ENCODE assay signal across 8 mouse cellular contexts in the genomic region with DNA sequence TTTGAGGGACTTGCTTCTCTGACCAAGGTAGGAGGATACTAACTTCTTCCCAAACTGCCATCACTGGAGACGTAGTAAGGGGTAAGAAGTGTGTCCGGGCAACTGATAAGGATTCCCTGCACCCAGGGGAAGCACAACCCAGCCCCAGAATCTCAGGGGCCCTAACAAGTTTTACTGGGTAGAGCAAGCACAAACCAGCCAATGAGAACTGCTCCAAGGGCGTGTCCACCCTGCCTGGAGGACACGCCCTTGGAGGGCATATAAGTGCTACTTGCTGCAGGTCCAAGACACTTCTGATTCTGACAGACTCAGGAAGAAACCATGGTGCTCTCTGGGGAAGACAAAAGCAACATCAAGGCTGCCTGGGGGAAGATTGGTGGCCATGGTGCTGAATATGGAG. TPM values are rescaled to one million over a fixed set of nuclear protein-coding genes. Genes with fewer than 3 reads are reported as not detected.
A peak's percentile ranks its signal among the peaks of the same experiment; 100 is the strongest.
DNase-seq lines count a peak whose midpoint lies in the region; ATAC-seq and TF ChIP-seq lines count a peak whose summit lies in the region.
"Not testable (repeated sequence)": the region's sequence is repeated elsewhere in the genome, so short reads cannot be mapped to it uniquely, and the experiment has no call there.

Gene Hba-a2, plus strand, starts transcription at position 287 of the 400 bp plus-strand sequence.

- not testable (repeated sequence) for ATAC-seq in forebrain, embryonic 11.5 days (replicated peaks; ENCODE audit: low FRiP score); hindbrain, embryonic 13.5 days (ENCODE audit: low FRiP score); midbrain, embryonic 13.5 days
- peak; percentile 88 for ATAC-seq in liver, embryonic 11.5 days (replicated peaks; ENCODE audit: low FRiP score)

- not testable (repeated sequence) for H3K4me2 ChIP-seq in forebrain, embryonic 11.5 days (ENCODE audit: low read depth, low read length, severe bottlenecking); hindbrain, embryonic 13.5 days; midbrain, embryonic 13.5 days (replicated peaks)
- peak within 1 kb of the TSS; percentile 50 for H3K4me2 ChIP-seq in liver, embryonic 11.5 days

- H3K9ac ChIP-seq in forebrain, embryonic 11.5 days (ENCODE audit: low read length); heart, adult 2 months (ENCODE audit: low read depth, low read length); hindbrain, embryonic 13.5 days; midbrain, embryonic 13.5 days (replicated peaks): not testable (repeated sequence)
- peak within 1 kb of the TSS; percentile 55 for H3K9ac ChIP-seq in liver, embryonic 11.5 days (ENCODE audit: low read depth, low read length)

- H3K27me3 ChIP-seq in forebrain, embryonic 11.5 days (ENCODE audit: control insufficient read depth, insufficient read depth, low read length); heart, adult 2 months (ENCODE audit: control insufficient read depth, insufficient read depth, low read length); hindbrain, embryonic 13.5 days; liver, embryonic 11.5 days (replicated peaks; ENCODE audit: control insufficient read depth, insufficient read depth, low read length); midbrain, embryonic 13.5 days; thymus, adult 2 months (ENCODE audit: control insufficient read depth, insufficient read depth, low read length): not testable (repeated sequence)

- not testable (repeated sequence) for H3K4me3 ChIP-seq in forebrain, embryonic 11.5 days (ENCODE audit: low read depth, low read length); heart, adult 2 months; hindbrain, embryonic 13.5 days; midbrain, embryonic 13.5 days (replicated peaks); thymus, adult 2 months (ENCODE audit: control insufficient read depth, insufficient read depth, low read length)
- H3K4me3 ChIP-seq in liver, embryonic 11.5 days (ENCODE audit: low read depth, low read length), result peak within 1 kb of the TSS; percentile 45

- H3K9me3 ChIP-seq in forebrain, embryonic 11.5 days (ENCODE audit: control insufficient read depth, low read length); hindbrain, embryonic 13.5 days; liver, embryonic 11.5 days (ENCODE audit: control insufficient read depth, low read length); midbrain, embryonic 13.5 days: not testable (repeated sequence)

- TF ChIP-seq CTCF in heart, adult 2 months (IDR thresholded peaks at IDR 0.05); thymus, adult 2 months (IDR thresholded peaks at IDR 0.05; ENCODE audit: borderline replicate concordance, control insufficient read depth, extremely low read depth, insufficient read depth, low read length, poor library complexity): not testable (repeated sequence)

- not testable (repeated sequence) for H3K36me3 ChIP-seq in forebrain, embryonic 11.5 days (ENCODE audit: control insufficient read depth, insufficient read depth, low read length); heart, adult 2 months (ENCODE audit: control insufficient read depth, insufficient read depth, low read length); hindbrain, embryonic 13.5 days; liver, embryonic 11.5 days (ENCODE audit: control insufficient read depth, insufficient read depth, low read length); midbrain, embryonic 13.5 days; thymus, adult 2 months (ENCODE audit: control insufficient read depth, insufficient read depth, low read length)

- TF ChIP-seq EP300 in heart, adult 2 months (IDR thresholded peaks at IDR 0.05; ENCODE audit: insufficient read depth, low read depth, low read length), result not testable (repeated sequence)

- not testable (repeated sequence) for H3K4me1 ChIP-seq in forebrain, embryonic 11.5 days (replicated peaks; ENCODE audit: control insufficient read depth, insufficient read depth, low read length); heart, adult 2 months (ENCODE audit: control insufficient read depth, insufficient read depth, low read length); hindbrain, embryonic 13.5 days (replicated peaks); liver, embryonic 11.5 days (replicated peaks; ENCODE audit: control insufficient read depth, insufficient read depth, low read length); midbrain, embryonic 13.5 days (replicated peaks); thymus, adult 2 months (replicated peaks; ENCODE audit: control insufficient read depth, insufficient read depth, low read length)

- not testable (repeated sequence) for H3K79me2 ChIP-seq in heart, adult 2 months (replicated peaks; ENCODE audit: control insufficient read depth, insufficient read depth, low read length)

- no CpG with 5 or more reads among the region's 4 CpGs for WGBS in forebrain, embryonic 11.5 days
- no CpG with 5 or more reads among the region's 4 CpGs for WGBS in heart, adult 2 months
- no CpG with 5 or more reads among the region's 4 CpGs for WGBS in hindbrain, embryonic 13.5 days
- no CpG with 5 or more reads among the region's 4 CpGs for WGBS in liver, embryonic 11.5 days
- WGBS in midbrain, embryonic 13.5 days, result no CpG with 5 or more reads among the region's 4 CpGs
- WGBS in thymus, adult 2 months, result no CpG with 5 or more reads among the region's 4 CpGs

- not testable (repeated sequence) for TF ChIP-seq POLR2A in heart, adult 2 months (IDR thresholded peaks at IDR 0.05; ENCODE audit: insufficient read depth, low read depth, low read length); thymus, adult 2 months (IDR thresholded peaks at IDR 0.05; ENCODE audit: control insufficient read depth, extremely low read depth, insufficient read depth, low read length, poor library complexity)

- intact Hi-C loops in heart, adult 2 months (cut with DNase I), result not testable (repeated sequence)

- DNase-seq in adrenal gland, postnatal 25 days; forebrain, embryonic 11.5 days (ENCODE audit: low spot score); heart, adult 2 months; layer of hippocampus, postnatal 10 days (ENCODE audit: low spot score in 2 of 2); liver, embryonic 11.5 days (ENCODE audit: low spot score); thymus, adult 2 months: not testable (repeated sequence)

- not testable (repeated sequence) for H3K27ac ChIP-seq in forebrain, embryonic 11.5 days (ENCODE audit: low read depth, low read length); heart, adult 2 months; hindbrain, embryonic 13.5 days; midbrain, embryonic 13.5 days; thymus, adult 2 months (ENCODE audit: control insufficient read depth, insufficient read depth, low read length)
- H3K27ac ChIP-seq in liver, embryonic 11.5 days (ENCODE audit: low read depth, low read length), result peak within 1 kb of the TSS; percentile 81

RNA-seq across cellular contexts. Expression of gene Hba-a2, which starts in this region (rescaled TPM):
- total RNA-seq in adrenal gland, postnatal 25 days (2021), result 1,730 and 2,563 TPM in 2 replicates
- polyA plus RNA-seq in forebrain, embryonic 11.5 days (2014; fragmentation: Nextera tagmentation; extraction: Ambion mirVana), result 5,773 and 5,896 TPM in 2 replicates
- over 10,000 TPM in 1 of 2 experiments, 1,000 to 10,000 TPM in 1; 4,976 to 34,253 TPM for total RNA-seq in heart, adult 2 months (2021)
- 9,938 and 81,467 TPM in 2 replicates for polyA plus RNA-seq in heart, adult 2 months (2012; rRNA removed)
- 5,965 and 6,511 TPM in 2 replicates for polyA plus RNA-seq in hindbrain, embryonic 13.5 days (2015; fragmentation: Nextera tagmentation; extraction: Ambion mirVana)
- 100 to 1,000 TPM; 562 to 789 TPM for total RNA-seq in layer of hippocampus, postnatal 10 days (2021)
- 25,282 and 25,421 TPM in 2 replicates for polyA plus RNA-seq in liver, embryonic 11.5 days (2014; fragmentation: Nextera tagmentation; extraction: Ambion mirVana)
- 5,740 and 6,263 TPM in 2 replicates for polyA plus RNA-seq in midbrain, embryonic 13.5 days (2015; fragmentation: Nextera tagmentation; extraction: Ambion mirVana)
- polyA plus RNA-seq in thymus, adult 2 months (2012; rRNA removed), result 2,237 and 2,638 TPM in 2 replicates
